Mouse (Mus musculus): ENCODE results near the gene Mapk3. TPM values are rescaled to one million over a fixed set of nuclear protein-coding genes. Genes with fewer than 3 reads are reported as not detected.
A peak's percentile ranks its signal among the peaks of the same experiment; 100 is the strongest.
"Not testable (repeated sequence)": the region's sequence is repeated elsewhere in the genome, so short reads cannot be mapped to it uniquely, and the experiment has no call there.

Mapk3 gene
- polyA plus RNA-seq, 1 experiment from 2014 or later = 114 TPM

GRCm38 (mm10) chr7:126776598-126777057, 17.2 kb downstream of the Mapk3 start, which contains the start of gene Ypel3:
Gene Ypel3, plus strand, starts transcription at chr7:126776955.
- Histone ChIP-seq H3K4me3 (ENCODE audit: low read length) (peak within 1 kb of the TSS; percentile 78), H3K27me3 (replicated peaks; ENCODE audit: control insufficient read depth, insufficient read depth, low read length) (no peaks in the 10 kb centered on the region), H3K36me3 (ENCODE audit: control insufficient read depth, insufficient read depth, low read length) (peaks cover 4% of the 10 kb centered on the region), H3K27ac (ENCODE audit: low read depth, low read length) (peak within 1 kb of the TSS; percentile 87), H3K9me3 (ENCODE audit: control insufficient read depth, low read length) (no peaks in the 10 kb centered on the region), H3K9ac (ENCODE audit: low read depth, low read length) (peak within 1 kb of the TSS; percentile 90), H3K4me2 (ENCODE audit: low read length) (peak within 1 kb of the TSS; percentile 92), H3K4me1 (ENCODE audit: control insufficient read depth, insufficient read depth, low read depth, low read length) (peaks cover 34% of the 10 kb centered on the region)
- peak; percentile 92 for ATAC-seq
- under 1% methylated on average over 27 of the region's 37 CpGs for WGBS

DNA sequence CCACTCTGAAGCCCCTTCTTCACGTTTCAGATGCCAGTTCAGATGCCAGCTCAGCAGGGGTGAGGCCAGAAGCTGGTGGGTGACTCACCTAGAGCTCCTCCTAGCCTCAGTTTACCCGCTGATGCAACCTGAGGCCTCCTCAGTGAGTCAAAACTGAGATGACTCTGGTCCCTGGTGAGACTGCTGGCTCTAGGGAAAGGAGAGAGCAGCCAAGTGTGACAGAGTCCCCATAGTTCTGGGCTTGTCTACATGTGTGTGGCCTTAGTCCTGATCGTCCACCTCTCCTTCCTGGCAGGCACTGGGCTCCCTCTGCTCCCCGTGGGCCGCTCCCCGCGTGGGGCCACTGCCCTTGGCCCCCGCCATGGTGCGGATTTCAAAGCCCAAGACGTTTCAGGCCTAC, 18.1 kb downstream of the Mapk3 start:
- WGBS = 40% methylated on average over 10 of the region's 10 CpGs
- H3K4me3 ChIP-seq (ENCODE audit: low read length) = peak overlapping the region; percentile 78
- H3K27me3 ChIP-seq (replicated peaks; ENCODE audit: control insufficient read depth, insufficient read depth, low read length) = no peaks in the 10 kb centered on the region
- peaks cover 34% of the 10 kb centered on the region for H3K4me1 ChIP-seq (ENCODE audit: control insufficient read depth, insufficient read depth, low read depth, low read length)
- H3K36me3 ChIP-seq (ENCODE audit: control insufficient read depth, insufficient read depth, low read length) = peaks cover 4% of the 10 kb centered on the region
- ATAC-seq = no peak
- peak overlapping the region; percentile 90 for H3K9ac ChIP-seq (ENCODE audit: low read depth, low read length)
- H3K4me2 ChIP-seq (ENCODE audit: low read length) = peak overlapping the region; percentile 92
- peak overlapping the region; percentile 87 for H3K27ac ChIP-seq (ENCODE audit: low read depth, low read length)
- H3K9me3 ChIP-seq (ENCODE audit: control insufficient read depth, low read length) = no peaks in the 10 kb centered on the region

GRCm38 (mm10) chr7:126778147-126778546, 18.7 kb downstream of the Mapk3 start:
- 85% methylated on average over 3 of the region's 3 CpGs for WGBS
- Histone ChIP-seq H3K27me3 (replicated peaks; ENCODE audit: control insufficient read depth, insufficient read depth, low read length) (no peaks in the 10 kb centered on the region), H3K4me2 (ENCODE audit: low read length) (peak overlapping the region; percentile 92), H3K4me1 (ENCODE audit: control insufficient read depth, insufficient read depth, low read depth, low read length) (peaks cover 34% of the 10 kb centered on the region), H3K9ac (ENCODE audit: low read depth, low read length) (no peak overlapping the region), H3K4me3 (ENCODE audit: low read length) (no peak overlapping the region), H3K9me3 (ENCODE audit: control insufficient read depth, low read length) (no peaks in the 10 kb centered on the region), H3K27ac (ENCODE audit: low read depth, low read length) (no peak overlapping the region), H3K36me3 (ENCODE audit: control insufficient read depth, insufficient read depth, low read length) (peaks cover 4% of the 10 kb centered on the region)
- ATAC-seq = no peak

DNA sequence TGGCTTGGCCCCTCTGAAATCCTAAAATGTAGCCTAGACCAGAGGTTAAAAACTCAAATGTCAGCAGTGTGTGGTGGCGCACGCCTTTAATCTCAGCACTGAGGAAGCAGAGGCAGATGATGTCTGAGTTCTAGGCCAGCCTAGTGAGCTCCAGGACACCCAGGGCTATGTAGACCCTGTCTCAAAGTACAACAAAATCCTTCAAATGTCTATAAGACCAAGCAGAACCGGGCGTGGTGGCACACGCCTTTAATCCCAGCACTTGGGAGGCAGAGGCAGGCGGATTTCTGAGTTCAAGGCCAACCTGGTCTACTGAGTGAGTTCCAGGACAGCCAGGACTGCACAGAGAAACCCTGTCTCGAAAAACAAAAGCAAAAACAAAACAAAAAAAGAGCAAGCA, 19.7 kb downstream of the Mapk3 start:
- H3K4me3 ChIP-seq (ENCODE audit: low read length); H3K4me2 ChIP-seq (ENCODE audit: low read length); H3K27me3 ChIP-seq (replicated peaks; ENCODE audit: control insufficient read depth, insufficient read depth, low read length); ATAC-seq; H3K9me3 ChIP-seq (ENCODE audit: control insufficient read depth, low read length); H3K27ac ChIP-seq (ENCODE audit: low read depth, low read length); H3K9ac ChIP-seq (ENCODE audit: low read depth, low read length); H3K36me3 ChIP-seq (ENCODE audit: control insufficient read depth, insufficient read depth, low read length): not testable (repeated sequence)
- H3K4me1 ChIP-seq (ENCODE audit: control insufficient read depth, insufficient read depth, low read depth, low read length) = peaks cover 34% of the 10 kb centered on the region
- WGBS = 93% methylated on average over 7 of the region's 7 CpGs

DNA sequence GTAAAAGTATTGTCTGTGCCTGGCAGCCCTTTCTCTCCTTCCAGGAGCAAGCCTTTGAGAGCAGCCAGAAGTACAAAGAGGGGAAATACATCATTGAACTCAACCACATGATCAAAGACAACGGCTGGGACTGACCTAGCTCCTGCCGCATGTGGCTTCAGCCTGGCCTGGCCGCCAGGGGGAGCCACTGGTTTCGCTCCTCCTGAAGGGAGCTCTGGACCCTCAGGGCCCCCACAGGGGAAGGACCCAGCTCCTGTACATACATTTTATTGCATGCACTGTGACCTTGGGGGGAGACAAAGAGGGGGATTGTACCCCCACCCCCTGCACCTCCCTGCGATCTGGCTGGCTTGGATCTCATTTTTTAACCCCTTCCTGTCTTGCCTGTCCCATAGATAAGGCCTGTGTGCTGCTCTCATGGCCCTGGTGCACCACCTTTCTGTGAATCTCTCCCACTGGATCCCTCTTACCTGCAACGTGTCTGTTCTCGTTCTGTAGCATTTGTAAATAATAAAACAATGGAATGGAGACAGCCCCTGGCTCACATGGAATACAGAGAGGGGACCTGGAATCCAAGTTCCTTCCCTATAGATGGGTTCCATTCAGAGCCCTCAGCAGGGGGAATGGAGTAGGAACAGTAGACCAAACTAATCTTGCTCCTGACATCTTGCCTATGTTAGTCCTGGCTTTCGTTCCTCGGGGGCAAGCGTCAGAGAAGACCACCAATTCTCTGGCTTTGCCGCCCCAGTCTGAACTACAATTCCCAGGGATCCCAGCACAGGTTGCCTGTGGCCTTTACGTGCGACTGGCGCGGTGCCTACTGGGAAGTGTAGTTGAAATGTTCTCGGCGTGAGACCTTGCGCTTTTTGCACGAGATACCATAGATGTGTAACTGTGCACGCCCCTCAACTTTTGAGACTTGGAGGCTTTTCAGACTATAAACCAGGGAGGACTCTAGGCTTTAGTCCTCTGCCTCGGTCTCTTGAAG, 20.9 kb downstream of the Mapk3 start:
- WGBS = 1% methylated on average over 21 of the region's 21 CpGs
- peak overlapping the region; percentile 84 for H3K4me2 ChIP-seq (ENCODE audit: low read length)
- H3K9ac ChIP-seq (ENCODE audit: low read depth, low read length) = peak overlapping the region; percentile 68
- H3K36me3 ChIP-seq (ENCODE audit: control insufficient read depth, insufficient read depth, low read length) = peaks cover 4% of the 10 kb centered on the region
- H3K27ac ChIP-seq (ENCODE audit: low read depth, low read length) = peak overlapping the region; percentile 74
- H3K27me3 ChIP-seq (replicated peaks; ENCODE audit: control insufficient read depth, insufficient read depth, low read length) = no peaks in the 10 kb centered on the region
- H3K4me3 ChIP-seq (ENCODE audit: low read length) = peak overlapping the region; percentile 48
- H3K9me3 ChIP-seq (ENCODE audit: control insufficient read depth, low read length) = no peaks in the 10 kb centered on the region
- peaks cover 34% of the 10 kb centered on the region for H3K4me1 ChIP-seq (ENCODE audit: control insufficient read depth, insufficient read depth, low read depth, low read length)
- ATAC-seq = peak; percentile 79

DNA sequence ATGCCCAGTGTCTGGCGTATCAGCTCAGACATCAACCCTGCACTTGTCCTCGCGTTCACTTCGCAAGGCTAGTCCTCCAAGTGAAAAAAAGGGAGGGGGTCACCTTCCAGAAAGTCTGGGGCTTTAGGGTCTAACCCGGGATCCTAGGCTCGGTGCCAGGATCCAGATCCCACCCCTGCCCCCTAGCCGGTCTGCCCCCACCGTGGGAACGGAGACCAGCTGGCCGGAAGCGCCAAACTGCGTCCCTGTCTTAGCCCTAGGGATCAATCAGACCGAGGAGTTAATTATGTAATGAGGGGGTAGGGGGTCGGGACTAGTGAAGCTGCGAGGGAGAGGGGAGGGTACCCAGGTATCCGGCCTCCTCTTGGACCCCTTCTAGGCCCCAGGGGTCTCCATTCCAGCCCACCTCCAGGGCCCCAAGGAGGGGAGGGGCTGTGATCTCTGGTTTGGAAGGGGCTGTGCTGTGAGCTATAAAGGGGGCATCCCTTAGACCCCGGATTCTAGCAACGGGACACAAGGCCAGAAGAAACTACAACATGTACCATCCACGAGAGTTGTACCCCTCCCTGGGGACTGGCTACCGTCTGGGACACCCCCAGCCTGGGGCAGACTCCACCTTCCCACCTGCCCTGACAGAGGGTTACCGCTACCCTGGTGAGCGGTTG, 21.7 kb downstream of the Mapk3 start, which contains the start of gene Tbx6:
TSS of gene Tbx6 (plus strand) at position 513 of the 665 bp plus-strand sequence.
- H3K36me3 ChIP-seq (ENCODE audit: control insufficient read depth, insufficient read depth, low read length) = peaks cover 7% of the 10 kb centered on the region
- H3K9ac ChIP-seq (ENCODE audit: low read depth, low read length) = peak within 1 kb of the TSS; percentile 68
- H3K9me3 ChIP-seq (ENCODE audit: control insufficient read depth, low read length) = no peaks in the 10 kb centered on the region
- peak within 1 kb of the TSS; percentile 74 for H3K27ac ChIP-seq (ENCODE audit: low read depth, low read length)
- peaks cover 32% of the 10 kb centered on the region for H3K4me1 ChIP-seq (ENCODE audit: control insufficient read depth, insufficient read depth, low read depth, low read length)
- 0 out of 2 replicates have a peak, but pooled peaks have one; percentile 2 for ATAC-seq
- peak within 1 kb of the TSS; percentile 48 for H3K4me3 ChIP-seq (ENCODE audit: low read length)
- no peaks in the 10 kb centered on the region for H3K27me3 ChIP-seq (replicated peaks; ENCODE audit: control insufficient read depth, insufficient read depth, low read length)
- H3K4me2 ChIP-seq (ENCODE audit: low read length) = peak within 1 kb of the TSS; percentile 84
- WGBS = 4% methylated on average over 22 of the region's 22 CpGs

DNA sequence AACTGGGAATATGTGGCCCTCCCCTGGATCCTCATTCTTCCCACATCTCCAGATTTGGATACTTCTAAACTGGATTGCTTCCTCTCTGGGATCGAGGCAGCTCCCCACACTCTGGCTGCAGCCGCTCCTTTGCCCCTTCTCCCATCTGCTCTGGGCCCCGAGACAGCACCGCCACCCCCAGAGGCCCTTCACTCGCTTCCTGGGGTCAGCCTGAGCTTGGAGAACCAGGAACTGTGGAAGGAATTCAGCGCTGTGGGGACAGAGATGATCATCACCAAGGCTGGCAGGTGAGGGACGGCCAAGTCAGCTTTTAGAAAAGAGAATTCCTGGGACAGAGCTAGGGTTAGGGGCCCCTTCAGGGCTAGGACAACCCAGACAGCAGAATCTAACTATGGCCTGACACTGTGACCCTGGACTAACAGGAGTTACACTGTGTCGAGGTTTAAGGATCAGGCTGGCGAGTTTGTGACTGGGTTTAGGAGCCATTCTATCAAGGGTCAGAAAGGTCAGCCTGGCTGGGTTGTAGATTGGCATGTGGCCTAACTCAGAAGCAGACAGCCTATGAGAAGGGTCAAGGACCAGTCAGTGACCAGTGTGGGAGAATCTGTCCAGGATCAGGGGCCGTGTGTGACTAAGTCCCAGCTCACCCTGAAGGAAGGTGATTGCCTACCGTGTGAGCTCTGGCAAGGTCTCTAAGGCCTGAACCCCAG, 22.4 kb downstream of the Mapk3 start:
- Histone ChIP-seq H3K4me3 (ENCODE audit: low read length) (no peak overlapping the region), H3K4me1 (ENCODE audit: control insufficient read depth, insufficient read depth, low read depth, low read length) (peaks cover 28% of the 10 kb centered on the region)
- 40% methylated on average over 11 of the region's 11 CpGs for WGBS

DNA sequence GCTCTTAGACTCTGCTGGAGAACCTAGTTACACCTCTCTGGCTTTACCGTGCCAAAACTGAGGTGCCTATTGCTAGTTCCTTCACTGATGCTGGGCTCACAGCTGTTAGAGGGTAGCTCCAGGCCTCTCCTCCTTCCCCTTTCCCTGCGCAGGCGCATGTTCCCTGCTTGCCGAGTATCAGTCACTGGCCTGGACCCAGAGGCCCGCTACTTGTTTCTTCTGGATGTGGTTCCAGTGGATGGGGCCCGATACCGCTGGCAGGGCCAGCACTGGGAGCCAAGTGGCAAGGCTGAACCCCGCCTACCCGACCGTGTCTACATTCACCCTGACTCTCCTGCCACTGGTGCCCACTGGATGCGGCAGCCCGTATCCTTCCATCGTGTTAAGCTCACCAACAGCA, 23.3 kb downstream of the Mapk3 start:
- no peak overlapping the region for H3K4me3 ChIP-seq (ENCODE audit: low read length)
- WGBS = 87% methylated on average over 13 of the region's 13 CpGs
- no peak for ATAC-seq
- no peak overlapping the region for H3K27ac ChIP-seq (ENCODE audit: low read depth, low read length)
- H3K4me1 ChIP-seq (ENCODE audit: control insufficient read depth, insufficient read depth, low read depth, low read length) = peaks cover 24% of the 10 kb centered on the region
- H3K36me3 ChIP-seq (ENCODE audit: control insufficient read depth, insufficient read depth, low read length) = peaks cover 22% of the 10 kb centered on the region
- H3K9me3 ChIP-seq (ENCODE audit: control insufficient read depth, low read length) = no peaks in the 10 kb centered on the region
- no peak overlapping the region for H3K9ac ChIP-seq (ENCODE audit: low read depth, low read length)
- H3K4me2 ChIP-seq (ENCODE audit: low read length) = no peak overlapping the region
- no peaks in the 10 kb centered on the region for H3K27me3 ChIP-seq (replicated peaks; ENCODE audit: control insufficient read depth, insufficient read depth, low read length)

More for the DNA sequence above, 22.4 kb downstream of the Mapk3 start:
- Histone ChIP-seq H3K9ac (ENCODE audit: low read depth, low read length) (peak overlapping the region; percentile 68; the same call in 1 of the 2 replicates), H3K4me2 (ENCODE audit: low read length) (peak overlapping the region; percentile 84), H3K36me3 (ENCODE audit: control insufficient read depth, insufficient read depth, low read length) (peaks cover 14% of the 10 kb centered on the region), H3K9me3 (ENCODE audit: control insufficient read depth, low read length) (no peaks in the 10 kb centered on the region), H3K27ac (ENCODE audit: low read depth, low read length) (no peak overlapping the region), H3K27me3 (replicated peaks; ENCODE audit: control insufficient read depth, insufficient read depth, low read length) (no peaks in the 10 kb centered on the region)
- no peak for ATAC-seq

Data from hindbrain, embryonic 16.5 days (tissue).